Mouse (Mus musculus) lung, postnatal 25 days (tissue): ENCODE measurements around the gene Gm3415.
"Not testable (repeated sequence)": the region's sequence is repeated elsewhere in the genome, so short reads cannot be mapped to it uniquely, and the experiment has no call there.

ENCODE experiments used
- DNase-seq: peaks from one replicate; pipeline ENCODE4 v3.0.0; 2022; ENCODE audit warnings: low spot score

The Gm3415 gene

DNA sequence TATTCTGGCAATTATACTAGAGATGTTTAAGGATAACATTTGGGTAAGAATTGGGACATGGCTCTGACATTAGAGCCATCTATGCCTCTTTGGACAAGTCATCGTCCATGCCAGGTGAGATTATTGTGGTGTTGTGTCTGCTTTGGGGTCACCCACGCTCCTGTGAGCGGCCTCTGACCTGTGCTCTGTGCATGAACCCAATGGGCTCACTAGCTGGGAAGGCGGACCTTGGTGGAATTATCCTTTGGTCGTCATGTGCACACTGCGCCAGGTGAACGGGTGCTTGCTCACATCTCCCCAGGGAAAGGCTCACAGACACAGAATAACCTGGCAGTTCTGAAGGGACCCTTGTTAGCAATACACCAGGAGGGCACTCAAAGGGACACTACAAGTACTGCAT is 43.3 kb downstream of the Gm3415 start:
- DNase-seq = not testable (repeated sequence)

- no peak for DNase-seq
Measured at GRCm38 (mm10) chr5:146599970-146600369, 44.0 kb downstream of the Gm3415 start.

DNA sequence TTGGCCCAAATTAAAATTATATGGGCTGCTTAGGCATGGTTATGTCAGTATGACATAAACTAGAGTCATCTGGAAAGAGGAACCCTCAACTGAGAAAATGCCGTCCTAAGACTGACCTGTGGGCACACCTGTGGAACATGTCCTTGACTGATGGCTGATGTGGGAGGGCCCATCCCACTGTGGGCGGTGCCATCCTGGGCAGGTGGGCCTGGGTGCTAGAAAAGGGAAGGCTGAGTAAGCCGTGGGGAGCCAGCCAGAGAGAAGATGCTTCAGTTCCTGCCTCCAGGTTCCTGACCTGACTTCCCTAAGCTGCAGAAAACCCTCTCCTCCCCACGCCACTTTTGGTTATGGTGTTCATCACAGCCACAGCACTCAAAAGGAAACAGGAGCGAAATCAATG is 50.3 kb downstream of the Gm3415 start:
- DNase-seq = no peak

GRCm38 (mm10) chr5:146606895-146607294 is 51.0 kb downstream of the Gm3415 start:
- DNase-seq = no peak

GRCm38 (mm10) chr5:146607816-146608215 is 51.9 kb downstream of the Gm3415 start:
- DNase-seq = no peak
